Mouse (Mus musculus) hindbrain, embryonic 13.5 days (tissue): ENCODE results near the gene Bach2. TPM values are rescaled to one million over a fixed set of nuclear protein-coding genes. Genes with fewer than 3 reads are reported as not detected.

Experiments
- ATAC-seq: fragments of 200-750 bp; cut with Nextera tagmentation; 2 replicates; pipeline ENCODE4 v1.8.0; 2017; ENCODE audit warnings: moderate TSS enrichment; ENCODE audit not compliant: low FRiP score
- H3K27ac ChIP-seq: fragments of 300-500 bp; sonication (generic); 2 replicates; pipeline ENCODE4 v1.5.1; 2015; ENCODE audit warnings: inconsistent platforms, mild to moderate bottlenecking, moderate library complexity
- H3K27me3 ChIP-seq: fragments of 300-500 bp; sonication (generic); 2 replicates; pipeline ENCODE4 v1.6.1; 2015; ENCODE audit warnings: mild to moderate bottlenecking, inconsistent platforms
- H3K36me3 ChIP-seq: fragments of 300-500 bp; sonication (generic); 2 replicates; pipeline ENCODE4 v1.6.1; 2015; ENCODE audit warnings: mild to moderate bottlenecking, inconsistent platforms
- H3K4me1 ChIP-seq: fragments of 300-500 bp; sonication (generic); replicated peaks from 2 replicates; pipeline ENCODE4 v1.6.1; 2015; ENCODE audit warnings: inconsistent platforms
- H3K4me2 ChIP-seq: fragments of 300-500 bp; sonication (generic); 2 replicates; pipeline ENCODE4 v1.6.1; 2015; ENCODE audit warnings: inconsistent platforms, mild to moderate bottlenecking, moderate library complexity
- H3K4me3 ChIP-seq: fragments of 300-500 bp; sonication (generic); 2 replicates; pipeline ENCODE4 v1.5.1; 2015; ENCODE audit warnings: mild to moderate bottlenecking, inconsistent platforms
- H3K9ac ChIP-seq: fragments of 300-500 bp; sonication (generic); 2 replicates; pipeline ENCODE4 v1.6.1; 2015; ENCODE audit warnings: mild to moderate bottlenecking, inconsistent platforms
- H3K9me3 ChIP-seq: fragments of 300-500 bp; sonication (generic); 2 replicates; pipeline ENCODE4 v1.6.1; 2016; ENCODE audit warnings: inconsistent platforms
- WGBS: fragments of 180-500 bp; shearing (Covaris S2); methylation state at CpG from one replicate; pipeline ENCODE4 v1.1.7; 2015; 5-methylcytosine and 5-hydroxymethylcytosine counted together
- polyA plus RNA-seq: library from polyadenylated mRNA; unstranded; fragments of >200 nt; fragmentation: Nextera tagmentation; extraction: Ambion mirVana; gene quantifications from 2 replicates; pipeline ENCODE4 v1.2.1, GENCODE M21; 2015

Gene Bach2
- polyA plus RNA-seq, 1 experiment from 2014 or later, result 28.5 TPM

- H3K4me1 ChIP-seq, result peaks cover 88% of the 10 kb centered on the region
- WGBS, result 79% methylated on average over 6 of the region's 6 CpGs
Measured at GRCm38 (mm10) chr4:32246020-32246419, 7.4 kb downstream of the Bach2 start.

GRCm38 (mm10) chr4:32246801-32247200 lies 8.2 kb downstream of the Bach2 start:
- no peak overlapping the region for H3K9ac ChIP-seq
- no peak overlapping the region for H3K4me2 ChIP-seq
- no peaks in the 10 kb centered on the region for H3K9me3 ChIP-seq
- H3K27me3 ChIP-seq, result no peaks in the 10 kb centered on the region
- H3K36me3 ChIP-seq, result peaks cover 5% of the 10 kb centered on the region; the same call in 1 of the 2 replicates
- no peak for ATAC-seq
- no peak overlapping the region for H3K4me3 ChIP-seq
- 29% methylated on average over 7 of the region's 7 CpGs for WGBS
- peak overlapping the region; percentile 6; the same call in 1 of the 2 replicates for H3K27ac ChIP-seq
- peaks cover 87% of the 10 kb centered on the region for H3K4me1 ChIP-seq

More at GRCm38 (mm10) chr4:32246020-32246419, 7.4 kb downstream of the Bach2 start:
- Histone ChIP-seq H3K4me2 (no peak overlapping the region), H3K9ac (no peak overlapping the region), H3K27ac (peak overlapping the region; percentile 15; the same call in 1 of the 2 replicates), H3K27me3 (no peaks in the 10 kb centered on the region), H3K36me3 (peaks cover 5% of the 10 kb centered on the region; the same call in 1 of the 2 replicates), H3K9me3 (no peaks in the 10 kb centered on the region), H3K4me3 (no peak overlapping the region)
- no peak for ATAC-seq

- H3K27me3 ChIP-seq, result no peaks in the 10 kb centered on the region
- 74% methylated on average over 11 of the region's 11 CpGs for WGBS
- peaks cover 87% of the 10 kb centered on the region for H3K4me1 ChIP-seq
- H3K36me3 ChIP-seq, result peaks cover 5% of the 10 kb centered on the region; the same call in 1 of the 2 replicates
- H3K27ac ChIP-seq, result peak overlapping the region; percentile 23; the same call in 1 of the 2 replicates
- ATAC-seq, result no peak
- H3K4me3 ChIP-seq, result no peak overlapping the region
- no peaks in the 10 kb centered on the region for H3K9me3 ChIP-seq
- no peak overlapping the region for H3K4me2 ChIP-seq
- no peak overlapping the region for H3K9ac ChIP-seq
Measured at GRCm38 (mm10) chr4:32247463-32248113, 9.0 kb downstream of the Bach2 start.

GRCm38 (mm10) chr4:32248236-32248635 lies 9.6 kb downstream of the Bach2 start:
- WGBS, result 37% methylated on average over 6 of the region's 6 CpGs
- Histone ChIP-seq H3K9me3 (no peaks in the 10 kb centered on the region), H3K36me3 (peaks cover 5% of the 10 kb centered on the region; the same call in 1 of the 2 replicates), H3K27me3 (no peaks in the 10 kb centered on the region), H3K4me1 (peaks cover 82% of the 10 kb centered on the region), H3K9ac (no peak overlapping the region), H3K4me3 (no peak overlapping the region), H3K4me2 (no peak overlapping the region), H3K27ac (no peak overlapping the region)
- no peak for ATAC-seq

GRCm38 (mm10) chr4:32248990-32249393 lies 10.4 kb downstream of the Bach2 start:
- H3K36me3 ChIP-seq, result peaks cover 5% of the 10 kb centered on the region; the same call in 1 of the 2 replicates
- no peaks in the 10 kb centered on the region for H3K27me3 ChIP-seq
- ATAC-seq, result no peak
- no peak overlapping the region for H3K9ac ChIP-seq
- no peak overlapping the region for H3K4me2 ChIP-seq
- peaks cover 76% of the 10 kb centered on the region for H3K4me1 ChIP-seq
- no peak overlapping the region for H3K4me3 ChIP-seq
- 61% methylated on average over 9 of the region's 9 CpGs for WGBS
- no peak overlapping the region for H3K27ac ChIP-seq
- H3K9me3 ChIP-seq, result no peaks in the 10 kb centered on the region

GRCm38 (mm10) chr4:32249748-32250332 lies 11.2 kb downstream of the Bach2 start:
- H3K27me3 ChIP-seq, result no peaks in the 10 kb centered on the region
- H3K27ac ChIP-seq, result peak overlapping the region; percentile 84
- H3K9ac ChIP-seq, result peak overlapping the region; percentile 66; the same call in 1 of the 2 replicates
- H3K4me3 ChIP-seq, result no peak overlapping the region
- 0 out of 2 replicates have a peak, but pooled peaks cover under 1% of the 10 kb centered on the region for H3K36me3 ChIP-seq
- ATAC-seq, result peak; percentile 52
- 61% methylated on average over 15 of the region's 15 CpGs for WGBS
- no peaks in the 10 kb centered on the region for H3K9me3 ChIP-seq
- peak overlapping the region; percentile 44 for H3K4me2 ChIP-seq
- H3K4me1 ChIP-seq, result peaks cover 68% of the 10 kb centered on the region

- H3K27me3 ChIP-seq, result no peaks in the 10 kb centered on the region
- H3K36me3 ChIP-seq, result no peaks in the 10 kb centered on the region
- H3K4me2 ChIP-seq, result peak overlapping the region; percentile 44
- peak; percentile 48 for ATAC-seq
- H3K27ac ChIP-seq, result peak overlapping the region; percentile 84
- peak overlapping the region; percentile 66 for H3K9ac ChIP-seq
- H3K4me1 ChIP-seq, result peaks cover 66% of the 10 kb centered on the region
- H3K9me3 ChIP-seq, result no peaks in the 10 kb centered on the region
- 4% methylated on average over 16 of the region's 16 CpGs for WGBS
- 0 out of 2 replicates have a peak overlapping the region, but pooled peaks have one; percentile 4 for H3K4me3 ChIP-seq
Measured at GRCm38 (mm10) chr4:32250333-32251004, 11.9 kb downstream of the Bach2 start.

GRCm38 (mm10) chr4:32251005-32251365 lies 12.4 kb downstream of the Bach2 start:
- H3K9me3 ChIP-seq, result no peaks in the 10 kb centered on the region
- 2% methylated on average over 8 of the region's 8 CpGs for WGBS
- 0 out of 2 replicates have a peak overlapping the region, but pooled peaks have one; percentile 4 for H3K4me3 ChIP-seq
- peak overlapping the region; percentile 84 for H3K27ac ChIP-seq
- H3K27me3 ChIP-seq, result no peaks in the 10 kb centered on the region
- peak overlapping the region; percentile 44 for H3K4me2 ChIP-seq
- ATAC-seq, result peak; percentile 37; the same call in 1 of the 2 replicates
- H3K4me1 ChIP-seq, result peaks cover 64% of the 10 kb centered on the region
- H3K9ac ChIP-seq, result peak overlapping the region; percentile 66
- H3K36me3 ChIP-seq, result no peaks in the 10 kb centered on the region

- H3K4me1 ChIP-seq, result peaks cover 53% of the 10 kb centered on the region
- no peak for ATAC-seq
- H3K27ac ChIP-seq, result no peak overlapping the region
Measured at GRCm38 (mm10) chr4:32251946-32252672, 13.5 kb downstream of the Bach2 start.

GRCm38 (mm10) chr4:32257686-32258085 lies 19.1 kb downstream of the Bach2 start:
- no peak overlapping the region for H3K9ac ChIP-seq
- no peaks in the 10 kb centered on the region for H3K9me3 ChIP-seq
- no peak for ATAC-seq
- no peak overlapping the region for H3K4me3 ChIP-seq
- H3K36me3 ChIP-seq, result no peaks in the 10 kb centered on the region
- H3K4me1 ChIP-seq, result peaks cover 9% of the 10 kb centered on the region
- H3K27me3 ChIP-seq, result no peaks in the 10 kb centered on the region
- no peak overlapping the region for H3K4me2 ChIP-seq
- no peak overlapping the region for H3K27ac ChIP-seq
- WGBS, result 79% methylated on average over 12 of the region's 12 CpGs

More at GRCm38 (mm10) chr4:32251946-32252672, 13.5 kb downstream of the Bach2 start:
- Histone ChIP-seq H3K9ac (no peak overlapping the region), H3K4me3 (no peak overlapping the region), H3K27me3 (no peaks in the 10 kb centered on the region), H3K4me2 (0 out of 2 replicates have a peak overlapping the region, but pooled peaks have one; percentile 1), H3K36me3 (no peaks in the 10 kb centered on the region), H3K9me3 (no peaks in the 10 kb centered on the region)
- 44% methylated on average over 15 of the region's 15 CpGs for WGBS

GRCm38 (mm10) chr4:32258093-32258492 lies 19.5 kb downstream of the Bach2 start:
- Histone ChIP-seq H3K36me3 (no peaks in the 10 kb centered on the region), H3K27me3 (no peaks in the 10 kb centered on the region), H3K9ac (no peak overlapping the region), H3K4me3 (no peak overlapping the region), H3K4me1 (peaks cover 10% of the 10 kb centered on the region), H3K27ac (no peak overlapping the region), H3K4me2 (no peak overlapping the region), H3K9me3 (no peaks in the 10 kb centered on the region)
- no peak for ATAC-seq
- WGBS, result 87% methylated on average over 13 of the region's 13 CpGs

GRCm38 (mm10) chr4:32258596-32258995 lies 20.0 kb downstream of the Bach2 start:
- H3K4me2 ChIP-seq, result no peak overlapping the region
- 96% methylated on average over 7 of the region's 7 CpGs for WGBS
- H3K27me3 ChIP-seq, result no peaks in the 10 kb centered on the region
- no peak for ATAC-seq
- H3K36me3 ChIP-seq, result no peaks in the 10 kb centered on the region
- no peak overlapping the region for H3K4me3 ChIP-seq
- H3K9ac ChIP-seq, result no peak overlapping the region
- H3K4me1 ChIP-seq, result peaks cover 15% of the 10 kb centered on the region
- H3K27ac ChIP-seq, result no peak overlapping the region
- H3K9me3 ChIP-seq, result no peaks in the 10 kb centered on the region
